Mouse (Mus musculus) left cerebral cortex, postnatal 14 days (tissue): ENCODE measurements at regions not wholly inside any gene's neighbourhood (a gene's known extent, or its start where the extent isn't known, plus 50 kb on each side); places are given as distances from the start of the nearest gene placed in this dataset.
A peak's percentile ranks its signal among the peaks of the same experiment; 100 is the strongest.

ENCODE experiments used
- DNase-seq, 2 experiments: peaks; one replicate each; pipeline ENCODE4 v3.0.0; 2021 to 2022; ENCODE audit warnings: low spot score in 2 of 2, mixed read lengths in 1 of 2
- intact Hi-C: fragments of 180-260 bp; cut with DNase I; formaldehyde crosslinking; loops from one replicate; pipeline ENCODE4 v1.15.1; 2025

GRCm38 (mm10) chr8:127746456-127746855 is 611.9 kb upstream of the Nrp1 start:
- no peak for DNase-seq
- intact Hi-C loops = no loop called here

DNA sequence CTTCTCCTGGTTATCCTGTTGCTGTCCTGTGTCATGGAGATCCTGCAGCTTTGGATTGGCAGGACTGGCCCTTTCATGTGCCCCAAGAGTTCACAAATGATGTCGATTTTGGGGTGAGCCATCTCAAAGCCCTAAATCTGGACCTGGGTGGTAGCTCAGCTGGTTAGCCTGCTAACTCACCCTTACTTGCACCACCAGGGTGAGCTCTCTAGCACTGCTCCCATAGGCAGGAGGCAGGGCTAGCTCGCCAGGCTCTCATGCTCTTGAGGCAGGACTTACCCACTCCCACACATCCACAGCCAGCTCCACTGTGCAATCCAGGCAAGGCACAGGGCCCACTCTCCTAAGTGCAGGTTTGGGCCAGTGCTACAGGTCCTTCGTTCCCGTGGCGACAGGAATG is 605.5 kb upstream of the Nrp1 start:
- DNase-seq = no peak
- intact Hi-C loops = no loop called here

- intact Hi-C loops = no loop called here
- DNase-seq = no peak
Observed at GRCm38 (mm10) chr8:127753793-127754565, 604.4 kb upstream of the Nrp1 start.

DNA sequence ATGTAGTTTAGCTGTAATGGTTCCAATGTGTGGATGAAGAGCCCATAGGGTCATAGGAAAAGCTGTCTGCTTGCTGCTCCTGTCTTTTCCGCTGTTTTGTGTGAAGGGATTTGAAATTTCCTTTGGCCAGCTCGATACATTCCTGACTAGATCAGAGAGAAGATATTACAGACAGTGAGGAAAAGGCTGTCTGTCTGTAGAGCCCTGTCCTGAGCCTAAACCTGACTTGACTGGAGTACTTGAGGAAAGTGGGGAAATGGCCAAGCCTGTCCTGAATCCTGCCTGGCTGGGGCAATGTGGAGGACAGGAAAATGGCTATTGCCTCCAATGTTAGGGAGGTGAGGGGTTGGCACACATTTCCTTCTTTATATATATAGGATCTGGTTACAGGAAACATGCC is 601.0 kb upstream of the Nrp1 start:
- no peak for DNase-seq
- intact Hi-C loops = no loop called here

GRCm38 (mm10) chr8:127759906-127760305 is 598.5 kb upstream of the Nrp1 start:
- intact Hi-C loops = no loop called here
- no peak for DNase-seq

DNA sequence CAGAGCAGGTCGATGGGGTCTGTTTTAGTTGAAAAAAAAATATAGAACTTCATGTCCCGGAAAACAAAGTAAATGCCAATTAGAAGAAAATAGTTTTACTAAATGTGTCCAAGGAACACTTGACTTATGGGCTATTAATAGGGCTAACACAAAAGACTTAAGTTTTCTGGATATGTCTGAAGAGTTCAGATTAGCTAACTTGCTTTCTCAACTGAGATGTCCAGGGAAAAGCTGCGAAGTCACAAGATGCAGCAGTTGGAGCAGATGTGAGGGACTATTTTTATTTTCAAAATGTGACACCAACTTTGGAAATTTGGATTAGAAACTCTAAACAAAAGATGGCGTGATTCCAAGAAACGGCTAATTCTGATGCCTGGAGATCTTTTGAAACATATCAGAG is 593.2 kb upstream of the Nrp1 start:
- intact Hi-C loops = no loop called here
- no peak for DNase-seq

- DNase-seq = no peak
- intact Hi-C loops = no loop called here
Observed at GRCm38 (mm10) chr8:127768311-127768710, 590.1 kb upstream of the Nrp1 start.

GRCm38 (mm10) chr8:127769651-127770050 is 588.8 kb upstream of the Nrp1 start:
- intact Hi-C loops = loop anchor here (10.0 kb wide), 1 partner anchor 145 kb away; no protein-coding TSS in a partner anchor
- no peak for DNase-seq

DNA sequence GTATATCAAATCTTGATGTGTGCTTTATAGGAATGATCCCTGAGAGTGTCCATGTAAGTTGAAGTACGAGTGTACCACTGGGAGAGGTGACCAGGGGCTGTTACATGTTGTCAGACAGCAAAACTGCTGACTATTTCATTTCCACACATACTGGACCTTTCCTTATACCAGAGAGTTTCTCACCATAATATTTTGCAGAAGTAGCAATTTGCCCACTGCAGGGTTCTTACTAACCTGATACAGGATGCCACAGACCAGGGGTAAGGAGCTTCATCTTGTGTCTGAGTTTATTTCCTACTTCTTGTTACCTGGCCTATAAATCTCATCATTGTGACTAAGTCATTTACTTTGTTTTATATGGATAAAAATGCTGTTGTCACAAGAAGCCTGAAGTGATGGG is 586.6 kb upstream of the Nrp1 start:
- intact Hi-C loops = loop anchor here (10.0 kb wide), 1 partner anchor 143 kb away; no protein-coding TSS in a partner anchor
- DNase-seq = no peak

DNA sequence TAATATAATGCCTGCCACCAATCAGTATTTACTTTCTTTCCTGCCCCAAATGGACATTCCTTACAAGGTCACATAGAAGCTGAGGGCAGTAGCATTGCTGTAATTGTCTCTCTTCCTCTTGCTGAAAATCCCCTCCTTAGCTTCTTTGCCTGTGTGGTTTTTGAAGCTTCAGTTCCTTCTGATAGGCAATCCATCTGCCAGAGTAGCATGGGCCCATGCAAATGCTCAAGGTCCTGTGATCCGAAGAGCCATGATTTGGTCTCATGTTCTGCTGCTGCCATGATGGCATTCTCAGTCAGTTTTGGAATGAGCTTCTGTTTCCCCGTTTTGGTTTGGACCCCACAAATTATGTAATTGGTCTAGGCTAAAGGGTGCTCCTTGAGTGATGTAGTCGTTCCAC is 586.0 kb upstream of the Nrp1 start:
- DNase-seq = no peak
- intact Hi-C loops = loop anchor here (10.0 kb wide), 1 partner anchor 142 kb away; no protein-coding TSS in a partner anchor

- DNase-seq = no peak
- intact Hi-C loops = loop anchor here (10.0 kb wide), 1 partner anchor 142 kb away; no protein-coding TSS in a partner anchor
Observed at GRCm38 (mm10) chr8:127772917-127773316, 585.5 kb upstream of the Nrp1 start.

DNA sequence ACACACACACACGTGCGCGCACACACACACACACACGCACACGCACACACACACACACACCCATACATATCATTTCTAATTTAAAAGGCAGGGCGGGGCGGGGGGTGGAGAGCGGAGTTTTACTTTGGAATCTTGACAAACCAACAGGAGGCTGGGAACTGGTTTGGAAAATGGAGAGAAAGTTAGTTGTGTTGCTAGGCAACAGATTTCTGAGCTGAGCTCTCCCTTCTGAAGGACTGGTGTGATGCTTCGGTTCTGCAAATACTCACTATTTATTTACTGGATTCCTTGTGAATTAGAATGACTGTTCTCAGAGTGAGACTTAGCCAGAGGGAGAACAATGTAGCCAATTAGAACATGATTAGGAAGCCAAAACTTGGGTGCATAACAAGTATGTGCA is 583.8 kb upstream of the Nrp1 start:
- intact Hi-C loops = loop anchor here (10.0 kb wide), 1 partner anchor 140 kb away; no protein-coding TSS in a partner anchor

DNA sequence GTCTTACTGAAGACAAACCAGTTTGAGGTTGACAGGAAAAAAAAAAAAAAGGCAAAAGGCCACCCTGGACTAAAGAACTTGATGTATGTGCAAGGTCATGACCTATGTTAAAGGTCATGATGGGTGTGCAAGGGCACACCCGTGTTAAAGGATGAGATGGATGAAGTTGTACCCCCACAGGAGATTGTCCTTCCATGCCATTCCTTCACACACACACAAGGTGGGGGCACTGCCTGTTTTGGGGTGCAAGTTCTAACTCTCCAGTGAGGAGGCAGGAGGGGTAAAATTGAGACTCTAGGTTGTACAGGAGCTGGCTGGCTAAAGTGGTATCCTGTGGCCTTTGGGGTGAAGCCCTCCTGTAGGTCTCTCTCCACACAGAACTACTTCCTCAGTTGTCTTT is 583.2 kb upstream of the Nrp1 start:
- intact Hi-C loops = loop anchor here (10.0 kb wide), 1 partner anchor 140 kb away; no protein-coding TSS in a partner anchor
- DNase-seq = no peak

More for the DNA sequence above, 583.8 kb upstream of the Nrp1 start:
- DNase-seq = peak; percentile 29 to 70

- intact Hi-C loops = loop anchor here (10.0 kb wide), 1 partner anchor 139 kb away; no protein-coding TSS in a partner anchor
- peak in 1 of 2 experiments; percentile 11 for DNase-seq
Observed at GRCm38 (mm10) chr8:127775747-127776146, 582.7 kb upstream of the Nrp1 start.

GRCm38 (mm10) chr8:127778352-127779020 is 579.9 kb upstream of the Nrp1 start:
- no peak for DNase-seq
- intact Hi-C loops = loop anchor here (10.0 kb wide), 1 partner anchor 136 kb away; no protein-coding TSS in a partner anchor

- intact Hi-C loops = loop anchor here (10.0 kb wide), 1 partner anchor 136 kb away; no protein-coding TSS in a partner anchor
Observed at GRCm38 (mm10) chr8:127779021-127779689, 579.2 kb upstream of the Nrp1 start.

DNA sequence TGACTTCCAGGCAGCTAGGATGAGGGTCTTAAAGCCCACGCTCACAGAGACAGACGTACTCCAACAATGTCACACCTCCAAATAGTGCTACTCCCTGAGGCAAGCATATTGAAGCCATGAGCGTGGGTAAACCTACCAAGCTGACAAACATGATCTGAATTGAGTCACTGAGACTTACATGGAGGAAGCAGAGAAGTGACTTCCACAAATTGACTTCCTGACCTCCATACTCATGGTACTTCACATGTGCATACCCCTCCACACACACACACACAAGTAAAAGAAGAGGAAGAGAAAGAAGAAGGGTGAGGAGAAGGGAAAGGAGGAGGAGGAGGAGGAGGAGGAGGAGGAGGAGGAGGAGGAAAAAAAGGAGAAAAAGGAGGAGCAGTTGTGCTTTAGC is 577.8 kb upstream of the Nrp1 start:
- DNase-seq = no peak
- intact Hi-C loops = no loop called here

More at GRCm38 (mm10) chr8:127779021-127779689, 579.2 kb upstream of the Nrp1 start:
- no peak for DNase-seq

DNA sequence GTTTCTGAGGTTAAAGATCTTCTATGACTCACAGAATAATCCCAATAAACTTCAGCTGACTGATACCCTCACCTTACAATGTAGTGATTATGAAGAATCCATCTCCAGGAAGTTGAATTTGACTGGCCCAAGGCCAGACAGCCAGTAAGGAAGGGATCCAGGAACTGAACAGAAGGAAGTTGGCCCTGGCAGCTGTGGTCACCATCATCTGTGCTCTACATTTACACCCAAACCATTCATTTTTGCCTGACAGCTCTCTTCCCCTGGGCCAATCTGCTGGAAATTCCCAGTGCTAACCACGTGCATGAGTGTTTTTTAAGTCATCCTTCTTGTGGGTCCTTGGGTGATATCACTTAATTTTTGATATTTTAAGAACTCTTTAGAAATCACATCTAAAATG is 577.4 kb upstream of the Nrp1 start:
- DNase-seq = no peak
- intact Hi-C loops = no loop called here

DNA sequence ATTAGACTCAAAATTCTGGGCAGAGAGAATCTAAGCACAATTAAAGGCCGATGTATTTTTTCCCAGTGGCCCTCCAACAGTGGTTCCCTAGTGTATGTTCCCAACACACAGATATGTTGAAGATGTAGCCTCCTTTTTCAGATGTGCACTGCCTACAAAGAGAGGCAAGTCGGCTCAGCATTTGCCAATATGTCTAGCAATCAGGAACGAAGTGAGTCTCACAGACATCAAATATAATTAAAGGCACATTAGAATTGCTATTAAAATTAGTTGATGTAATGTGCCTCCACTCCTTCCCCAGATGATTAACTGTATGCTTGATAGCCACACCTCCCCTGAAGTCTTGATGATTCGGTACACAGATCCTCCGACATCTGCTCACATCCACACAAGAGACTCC is 565.8 kb upstream of the Nrp1 start:
- DNase-seq = no peak
- intact Hi-C loops = no loop called here
